Mouse (Mus musculus): ENCODE measurements around the gene Usb1.
A peak's percentile ranks its signal among the peaks of the same experiment; 100 is the strongest.

Usb1 gene

DNA sequence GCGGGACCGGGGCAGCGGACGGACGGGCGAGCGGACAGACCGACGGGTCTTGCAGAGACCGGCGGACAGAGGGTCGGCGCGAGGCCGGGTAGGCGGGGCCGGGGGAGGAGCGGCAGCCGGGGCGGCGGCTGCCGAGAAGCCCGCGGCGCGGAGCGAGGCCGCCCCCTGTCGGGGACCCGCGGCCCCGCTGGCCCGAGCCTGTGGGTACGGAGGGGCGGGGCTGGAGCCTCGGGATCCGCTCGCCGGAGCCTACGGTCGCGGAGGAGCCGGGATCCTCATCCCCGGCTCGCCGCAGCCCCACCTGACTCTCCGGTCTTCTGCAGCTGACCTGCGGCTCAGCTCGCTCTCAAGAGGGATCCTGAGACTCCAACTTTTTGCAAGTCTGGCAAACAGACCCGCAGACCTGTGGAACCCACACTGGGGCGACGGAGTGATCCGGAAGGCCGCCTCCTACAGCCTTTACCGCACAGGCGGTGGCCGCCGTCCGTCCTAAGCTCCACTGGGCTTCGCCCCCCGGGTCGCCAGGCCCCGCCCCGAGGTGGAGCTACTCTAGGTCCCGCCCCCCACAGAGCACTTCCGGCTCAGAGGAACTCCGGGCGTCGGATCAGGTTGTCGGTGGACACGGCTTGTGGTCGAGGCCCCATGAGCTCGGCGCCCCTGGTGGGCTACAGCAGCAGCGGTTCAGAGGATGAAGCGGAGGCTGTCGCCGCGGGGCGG is at the start of gene Usb1, which contains the start of gene Zfp319:
Usb1 (plus strand) TSS at position 565 of the 717 bp plus-strand sequence.
Zfp319 (minus strand) TSS at position 231 of the 717 bp plus-strand sequence.
- peak; percentile 96 for DNase-seq

DNA sequence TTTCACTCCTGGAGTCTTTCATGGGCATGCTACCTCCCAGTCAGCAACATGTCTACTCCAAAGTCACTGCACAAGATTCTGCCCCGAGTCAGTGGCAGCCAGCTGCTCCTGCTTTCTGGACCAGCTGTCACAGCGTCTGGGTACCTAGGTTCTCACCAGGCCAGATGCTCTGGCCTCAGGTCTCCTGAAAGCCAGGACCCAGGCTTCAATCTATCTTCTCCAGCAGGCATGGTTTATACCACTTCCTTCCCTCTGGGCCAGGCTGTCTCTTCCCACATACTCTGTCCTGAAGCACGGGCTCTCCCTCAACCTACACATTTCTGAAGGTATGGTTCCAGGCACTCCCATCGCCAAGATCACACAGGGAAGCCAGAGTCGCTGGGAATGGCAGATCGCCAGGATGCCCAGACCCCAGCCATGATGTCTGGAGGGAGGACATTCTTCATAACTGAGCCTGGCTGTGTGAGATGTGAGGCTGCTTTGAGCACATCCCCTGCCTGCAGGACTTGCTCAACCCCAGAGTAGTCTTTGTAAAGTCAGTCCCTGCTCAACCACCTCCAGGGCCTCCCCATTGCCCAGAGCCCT is 42.9 kb upstream of the Usb1 start:
- DNase-seq: no peak

DNA sequence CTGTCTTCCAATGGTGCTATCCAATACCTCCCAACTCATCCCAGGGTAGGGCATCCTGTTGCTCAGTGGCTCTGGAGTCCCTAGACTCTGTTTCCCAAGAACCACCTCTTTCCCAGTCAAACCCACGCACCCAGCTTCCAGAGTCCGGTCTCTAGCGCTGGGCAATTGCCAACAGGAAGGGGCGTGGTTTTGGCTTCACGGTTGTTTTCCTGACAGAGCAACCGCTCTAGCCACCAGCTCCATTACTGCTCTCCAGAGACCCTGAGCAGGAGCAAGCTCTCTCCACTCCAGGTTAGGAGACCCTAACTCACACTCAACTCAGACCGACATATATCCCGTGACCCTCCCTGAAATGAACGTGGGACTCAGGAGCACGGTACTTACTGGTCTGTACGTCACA is 38.9 kb upstream of the Usb1 start:
- DNase-seq: no peak

DNA sequence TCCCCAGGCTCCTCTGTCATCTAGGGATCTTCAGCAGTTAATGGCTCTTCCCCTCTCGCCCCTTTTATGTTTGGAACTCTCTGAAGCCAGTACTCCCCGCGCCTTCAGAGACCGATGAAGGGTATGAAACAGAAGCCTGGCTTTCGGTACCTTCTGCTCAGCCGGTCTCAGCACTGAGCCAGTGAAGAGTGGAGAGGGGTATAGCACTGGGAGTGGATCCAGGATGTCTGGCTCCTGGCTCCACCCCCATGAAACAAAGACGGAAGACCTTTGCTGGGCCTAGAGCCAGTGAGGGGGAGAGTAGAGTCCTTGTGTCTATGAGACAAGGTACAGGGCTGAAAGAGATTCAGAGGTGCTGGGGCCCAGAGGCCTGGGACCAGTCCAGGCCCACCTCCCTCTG is 38.2 kb upstream of the Usb1 start:
- DNase-seq: no peak

DNA sequence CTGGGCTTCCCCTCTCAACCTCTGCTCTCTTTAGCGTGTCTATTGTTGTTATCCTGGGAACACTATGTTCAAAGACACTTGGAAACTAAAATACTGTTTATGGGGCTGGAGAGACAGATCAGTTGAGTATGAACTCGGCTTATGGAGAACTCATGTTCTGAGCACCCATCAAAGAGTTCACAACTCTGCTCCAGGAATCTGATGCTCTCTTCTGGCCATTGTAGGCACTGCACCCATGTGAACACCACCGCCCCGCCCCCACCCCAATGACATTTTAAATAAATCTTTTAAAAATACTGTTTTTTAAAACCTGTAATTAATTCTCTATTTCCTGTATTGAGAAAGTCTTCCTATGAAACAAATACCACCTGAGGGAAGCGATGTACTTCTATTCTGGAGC is 29.7 kb upstream of the Usb1 start:
- peak; percentile 53 for DNase-seq

DNA sequence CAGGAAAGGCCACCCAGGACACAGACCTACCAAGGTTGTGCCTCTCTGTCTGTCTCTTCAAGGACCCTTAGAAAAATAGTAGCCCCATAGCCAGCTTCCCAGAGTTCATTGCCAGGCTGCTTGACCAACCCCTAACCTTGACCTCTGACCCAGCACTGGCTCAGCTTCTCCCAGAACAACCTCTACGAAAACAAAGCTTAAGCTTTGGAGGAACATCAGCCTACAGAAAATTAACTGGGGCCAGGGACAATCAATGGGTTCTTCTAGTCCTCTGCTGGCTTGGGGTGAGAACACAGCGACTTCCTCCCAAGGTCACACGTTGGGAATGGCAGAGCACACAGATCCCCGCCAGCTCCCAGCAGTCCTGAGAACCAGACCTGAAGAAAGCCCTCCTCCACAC is 26.6 kb upstream of the Usb1 start:
- no peak for DNase-seq

DNA sequence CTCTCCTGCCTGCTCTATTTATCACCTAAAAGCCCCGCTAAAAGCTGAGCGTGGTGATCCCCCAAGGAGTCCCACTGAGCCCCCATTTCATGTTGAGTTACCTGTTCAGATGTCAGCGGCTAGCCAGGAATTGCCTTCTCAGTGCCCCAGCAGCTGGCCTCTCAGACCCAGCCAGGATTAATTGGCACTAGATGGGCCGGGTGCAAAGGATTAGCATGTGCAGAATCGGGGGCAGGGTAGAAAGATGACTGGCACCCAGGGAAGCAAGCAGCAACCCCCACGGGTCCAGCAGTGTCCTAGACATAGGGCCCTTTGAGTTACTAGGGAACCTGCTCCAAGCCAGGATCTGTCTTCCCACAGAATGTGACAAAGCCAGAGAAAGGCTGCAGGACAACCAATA is 25.7 kb upstream of the Usb1 start, which contains the start of gene Cngb1:
Cngb1 (minus strand) TSS at position 155 of the 400 bp plus-strand sequence.
- no peak for DNase-seq

DNA sequence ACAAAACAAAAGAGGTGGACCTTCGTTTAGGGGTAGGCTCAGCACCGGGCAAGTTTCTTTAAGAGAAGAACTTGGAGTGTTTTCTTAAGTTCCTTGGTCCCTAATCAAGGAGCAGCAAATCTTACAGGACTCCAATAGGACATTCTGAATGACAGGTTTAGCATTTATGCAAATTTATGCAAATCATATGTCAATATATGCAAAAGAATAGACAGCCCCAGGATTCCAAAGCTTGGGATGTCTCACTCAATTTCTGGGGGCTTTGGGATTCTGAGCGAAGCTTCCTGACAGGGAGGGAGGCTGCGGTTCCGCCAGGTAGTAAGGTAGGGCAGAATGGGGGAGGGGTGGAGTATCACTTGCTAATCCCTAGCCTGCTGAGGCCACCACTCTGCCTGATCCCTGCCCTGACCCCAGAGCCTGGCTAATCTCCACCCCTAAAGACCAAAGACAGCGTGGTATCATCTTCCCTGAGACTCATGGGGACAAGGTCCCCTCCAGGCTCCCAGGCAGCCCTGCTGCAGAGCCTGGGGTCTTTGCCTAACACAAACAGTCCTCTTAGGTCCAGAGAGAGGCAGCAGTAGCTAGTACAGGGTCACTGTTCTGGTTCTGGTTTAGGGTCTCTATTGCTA is 21.6 kb upstream of the Usb1 start, which contains the start of gene Tepp:
Tepp (plus strand) TSS at position 225 of the 629 bp plus-strand sequence.
- no peak for DNase-seq

DNA sequence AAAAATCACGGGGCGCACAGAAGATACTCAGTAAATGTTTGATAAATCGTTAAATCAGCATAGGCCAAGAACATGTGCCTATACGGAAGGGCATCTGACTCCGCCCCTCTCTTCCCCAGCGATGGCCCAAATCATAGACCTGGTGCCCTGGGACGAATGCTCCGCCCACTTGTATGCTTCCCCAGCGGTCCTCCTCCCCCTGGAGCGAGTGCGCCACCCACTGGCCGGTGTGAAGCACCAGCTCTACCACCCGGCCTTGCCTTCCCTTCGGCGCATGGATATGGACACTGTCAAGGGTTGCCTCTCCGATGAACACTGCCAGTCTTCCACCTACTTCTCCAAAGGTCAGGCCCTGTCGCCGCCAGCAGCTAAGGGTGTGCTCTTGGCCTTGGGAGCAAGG is 19.2 kb upstream of the Usb1 start:
- peak; percentile 24 for DNase-seq

DNA sequence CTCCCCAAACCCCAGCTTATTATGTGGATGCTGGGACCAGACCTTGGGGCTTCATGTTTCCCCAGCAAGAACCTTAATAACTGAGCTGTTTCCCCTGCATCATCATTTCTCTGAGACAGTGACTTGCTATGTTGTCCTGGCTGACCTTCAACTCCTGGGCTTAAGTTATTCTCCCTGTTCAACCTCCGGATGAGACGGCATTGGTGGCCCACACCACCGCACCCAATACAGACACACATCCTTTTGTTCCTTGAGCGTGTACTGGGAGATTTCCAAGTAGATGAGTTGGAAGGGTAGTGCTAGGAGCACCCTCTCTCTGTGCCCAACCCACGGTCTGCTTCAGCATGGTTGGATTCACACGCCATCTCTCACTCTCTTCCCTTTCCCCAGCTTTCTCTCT is 18.2 kb upstream of the Usb1 start:
- DNase-seq: no peak

DNA sequence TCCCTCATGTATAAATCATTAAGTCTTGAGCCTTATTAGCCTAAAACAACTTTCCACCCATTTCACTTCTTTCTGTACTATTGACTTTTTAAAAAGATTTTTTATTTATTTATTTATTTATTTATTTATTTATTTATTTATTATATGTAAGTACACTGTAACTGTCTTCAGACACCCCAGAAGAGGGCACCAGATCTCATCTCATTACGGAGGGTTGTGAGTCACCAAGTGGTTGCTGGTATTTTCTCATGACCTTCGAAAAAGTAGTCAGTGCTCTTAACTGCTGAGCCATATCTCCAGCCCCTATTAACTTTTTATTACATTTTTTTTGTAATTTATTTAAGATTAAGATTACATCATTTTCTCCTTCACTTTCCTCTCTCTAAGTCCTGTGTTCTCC is 17.4 kb upstream of the Usb1 start:
- DNase-seq: no peak

DNA sequence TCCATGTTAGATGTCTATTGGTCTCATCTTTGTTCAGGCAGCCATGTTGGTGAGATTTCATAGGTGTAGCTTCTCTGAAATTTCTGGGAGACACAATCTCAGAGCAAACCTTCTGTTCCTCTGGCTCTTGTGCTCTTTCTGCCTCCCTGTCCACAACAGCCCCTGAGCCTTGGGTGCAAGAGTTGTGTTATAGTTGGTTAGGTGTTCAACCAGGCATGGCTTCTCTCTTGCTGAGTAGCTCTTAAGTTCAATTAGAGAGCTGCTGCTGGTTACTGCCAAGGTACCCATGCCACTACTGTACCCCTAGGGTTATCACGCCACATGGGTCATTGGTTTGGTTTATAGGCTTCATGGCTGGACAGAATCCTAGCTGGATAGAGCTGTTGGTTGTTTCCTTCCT is 16.7 kb upstream of the Usb1 start:
- no peak for DNase-seq

DNA sequence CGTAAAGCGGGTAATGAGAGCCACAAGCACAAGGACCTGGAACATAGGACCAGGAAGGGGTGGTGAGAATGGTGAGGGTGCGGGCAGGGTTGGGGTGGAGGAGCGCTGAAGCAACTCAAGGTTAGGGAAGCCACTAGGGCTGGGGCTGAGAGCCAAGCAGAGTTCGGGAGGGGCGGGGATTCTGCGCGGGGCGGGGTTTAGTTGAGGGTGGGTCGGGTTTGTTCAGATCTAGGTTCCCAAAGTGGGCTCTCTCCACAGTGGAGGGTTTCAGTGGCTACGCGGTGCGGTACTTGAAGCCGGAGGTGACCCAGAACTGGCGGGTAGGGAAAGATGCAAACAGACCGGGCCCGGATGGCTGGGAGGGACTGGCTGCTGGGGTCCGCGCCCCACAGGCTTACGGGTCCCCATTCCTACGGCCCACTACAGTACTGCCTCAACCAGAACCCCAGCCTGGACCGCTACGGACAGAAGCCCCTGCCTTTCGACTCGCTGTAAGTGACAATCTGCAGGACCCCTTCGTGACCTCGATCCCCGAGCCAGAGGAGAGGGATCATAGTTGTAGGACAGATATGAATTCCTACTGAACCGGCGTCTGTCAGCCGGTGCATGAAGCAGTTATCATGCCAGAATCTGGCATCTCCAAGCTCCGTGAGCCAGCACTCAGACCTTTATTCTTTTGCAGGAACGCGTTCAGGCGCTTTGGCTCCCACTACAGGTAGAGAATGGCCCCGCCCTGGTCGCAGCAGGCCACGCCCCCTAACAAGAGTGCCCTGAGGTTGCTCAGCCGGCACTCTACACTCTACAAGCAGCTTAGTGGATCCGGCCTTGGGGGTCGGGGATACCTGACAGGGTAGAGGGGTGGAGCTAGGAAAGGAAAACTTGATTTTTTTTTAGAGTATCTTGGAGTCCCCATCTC is 11.6 kb upstream of the Usb1 start:
- peak; percentile 90 for DNase-seq

DNA sequence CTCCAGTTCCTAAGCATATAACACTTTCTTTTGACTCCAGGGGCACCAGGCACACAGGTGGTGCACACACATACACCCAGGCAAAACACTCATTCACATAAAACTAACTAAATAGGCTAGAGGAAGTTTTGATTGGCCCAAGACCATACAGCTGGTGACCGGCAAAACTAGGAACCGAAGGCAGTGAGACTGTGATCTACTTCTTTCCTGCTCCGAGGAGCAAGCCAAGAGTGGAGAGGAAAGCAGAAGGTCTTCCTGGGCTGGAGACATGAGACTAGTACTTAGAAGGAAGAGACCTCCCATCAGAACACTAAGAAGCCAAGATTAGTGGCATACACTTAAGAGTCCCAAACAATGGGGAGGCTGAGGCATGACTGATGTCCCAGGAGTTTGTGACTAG is 8.9 kb upstream of the Usb1 start:
- DNase-seq: no peak

DNA sequence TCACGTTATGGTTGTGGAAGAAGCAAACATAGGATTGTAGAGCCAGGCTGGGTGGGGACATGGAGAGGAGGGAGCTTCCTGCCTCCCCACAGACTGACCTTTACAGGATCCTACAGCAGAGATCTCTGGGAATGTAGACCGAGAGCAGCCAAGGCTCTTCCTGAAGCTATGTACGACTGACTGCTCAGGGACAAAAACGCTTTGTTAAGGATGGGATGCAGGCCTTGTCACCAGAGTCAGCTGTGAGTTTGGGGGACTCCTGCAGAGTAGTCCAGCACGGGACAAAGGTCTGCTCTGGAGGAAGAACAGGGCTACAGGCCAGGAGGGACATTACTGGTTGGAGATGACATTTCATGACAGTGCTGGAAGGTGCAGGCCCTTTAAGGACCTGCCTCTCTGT is 7.4 kb upstream of the Usb1 start:
- DNase-seq: no peak

DNA sequence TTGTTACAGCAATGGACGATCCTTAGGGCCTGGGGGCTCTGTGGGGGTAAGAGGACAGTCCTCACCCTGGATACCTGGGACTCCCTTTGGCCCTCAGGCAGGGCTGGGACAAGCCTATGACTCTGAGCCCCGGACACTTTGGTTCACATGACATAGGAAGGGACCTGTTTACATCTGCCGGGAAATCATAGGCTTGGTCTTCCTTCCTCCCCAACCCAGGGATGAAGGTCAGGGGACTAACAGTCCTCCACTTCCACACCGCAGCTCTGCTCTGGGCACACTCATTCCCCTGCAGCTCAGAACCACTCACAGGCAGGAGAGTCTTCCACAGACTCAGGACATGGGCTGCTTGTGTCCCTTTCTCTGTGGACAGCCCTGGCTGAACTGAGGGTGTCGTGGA is 5.3 kb upstream of the Usb1 start:
- no peak for DNase-seq

DNA sequence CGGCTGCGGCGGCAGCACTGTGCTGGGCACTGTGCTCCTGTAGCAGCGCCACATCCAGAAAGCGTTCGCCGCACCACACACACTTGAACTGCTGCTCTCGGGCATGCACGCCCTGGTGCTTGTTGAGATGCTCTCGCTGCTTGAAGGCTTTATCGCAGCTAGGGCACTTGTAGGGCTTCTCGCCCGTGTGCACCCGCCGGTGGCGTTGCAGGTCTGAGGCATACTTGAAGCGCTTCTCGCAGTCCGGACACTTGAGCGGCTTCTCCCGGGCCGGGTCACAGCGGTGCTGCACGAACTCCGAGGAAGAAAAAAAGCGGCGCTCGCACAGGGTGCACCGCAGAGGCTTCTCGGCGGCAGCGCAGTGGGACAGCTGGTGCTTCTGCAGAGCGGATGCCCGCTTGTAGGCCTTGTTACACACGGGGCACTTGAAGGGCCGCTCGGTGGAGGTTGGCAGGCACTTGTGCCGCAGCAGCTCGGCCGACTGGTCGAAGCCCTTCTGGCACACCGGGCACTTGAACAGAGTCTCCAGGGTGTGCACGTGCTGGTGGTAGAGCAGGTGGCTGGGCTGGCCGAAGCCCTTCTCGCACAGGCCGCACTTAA is 4.1 kb upstream of the Usb1 start:
- DNase-seq: no peak

DNA sequence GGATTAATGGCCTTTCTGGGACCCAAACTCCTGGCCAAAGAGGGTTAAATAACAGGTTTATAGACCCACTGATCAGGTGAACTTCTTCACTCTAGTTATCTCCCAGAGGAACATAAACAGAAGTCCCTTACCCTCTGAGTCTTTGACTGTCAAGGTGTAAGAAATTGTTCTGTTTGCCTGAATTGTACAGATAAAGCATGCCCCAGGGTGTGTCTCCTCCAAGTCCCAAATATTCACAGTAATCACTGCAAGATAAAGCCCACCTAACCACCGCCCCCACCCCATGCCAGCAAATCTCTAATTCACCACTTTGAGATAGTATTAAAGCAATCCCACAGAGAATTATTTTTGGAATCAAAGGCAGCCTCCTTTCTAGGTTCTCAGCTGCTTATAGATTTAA is 1.7 kb upstream of the Usb1 start:
- DNase-seq: no peak

DNA sequence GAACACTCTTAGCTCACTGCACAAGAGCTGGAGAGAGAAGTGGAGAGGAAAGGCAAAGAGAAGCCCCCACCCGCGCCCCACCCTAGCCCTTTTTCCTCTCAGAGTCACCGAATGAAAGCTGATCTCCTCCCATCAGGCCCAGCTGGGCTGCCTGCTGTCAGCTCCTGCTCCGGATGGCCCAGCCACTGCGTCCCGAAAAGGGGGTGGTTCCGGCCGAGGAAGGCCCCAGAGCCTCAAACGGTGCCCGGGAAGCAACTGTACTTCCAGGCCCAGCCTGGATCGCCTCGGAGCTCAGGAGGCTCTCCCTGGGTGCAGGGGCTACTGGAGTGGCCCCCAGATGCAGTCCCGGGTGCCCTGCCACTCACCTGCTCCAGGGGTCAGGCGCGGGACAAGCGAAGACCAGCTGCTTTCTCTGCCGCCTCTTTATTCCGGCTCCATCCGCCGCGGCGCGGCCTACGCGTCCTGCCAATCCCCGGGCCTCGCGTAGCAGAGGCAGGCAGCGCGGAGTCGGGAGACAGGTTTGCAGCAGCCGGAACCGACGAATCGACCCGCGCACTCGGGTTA is 846 bp upstream of the Usb1 start:
- DNase-seq: no peak

DNA sequence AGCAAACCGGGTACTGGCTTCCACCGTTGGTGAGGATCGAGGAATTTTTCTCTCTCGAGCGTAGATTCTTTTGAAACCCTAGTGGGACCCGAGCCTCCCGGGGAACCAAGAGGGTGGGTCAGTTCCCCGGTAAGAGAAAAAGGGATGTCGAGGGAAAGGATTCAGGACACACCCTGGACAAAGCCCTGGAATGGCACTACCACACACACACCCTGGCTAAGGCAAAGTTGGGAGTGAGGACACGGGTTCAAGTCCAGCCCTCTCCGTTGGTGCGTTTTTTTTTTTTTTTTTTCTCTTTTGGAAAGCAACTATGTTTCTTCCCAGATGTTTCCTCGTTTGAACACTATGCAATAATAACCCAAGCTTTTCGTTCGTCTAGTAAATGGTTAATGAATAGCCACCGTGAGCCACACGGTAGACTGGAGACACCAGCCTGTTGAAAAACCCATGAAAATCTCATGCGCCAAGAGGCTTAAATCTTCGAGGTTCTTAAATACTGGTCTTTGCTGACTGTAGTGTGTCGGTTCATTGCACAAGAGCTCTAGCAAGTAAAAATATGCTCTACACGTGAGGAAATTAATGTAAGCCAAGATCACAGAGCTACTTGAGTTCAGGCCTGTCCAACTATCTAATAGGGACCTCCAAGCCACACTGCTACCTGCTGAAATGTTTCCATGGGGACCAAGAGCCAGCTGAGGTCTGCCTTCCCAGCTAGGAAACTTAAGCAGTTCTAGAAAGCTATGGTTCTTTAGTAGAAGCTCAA is 534 bp downstream of the Usb1 start:
- no peak for DNase-seq

DNA sequence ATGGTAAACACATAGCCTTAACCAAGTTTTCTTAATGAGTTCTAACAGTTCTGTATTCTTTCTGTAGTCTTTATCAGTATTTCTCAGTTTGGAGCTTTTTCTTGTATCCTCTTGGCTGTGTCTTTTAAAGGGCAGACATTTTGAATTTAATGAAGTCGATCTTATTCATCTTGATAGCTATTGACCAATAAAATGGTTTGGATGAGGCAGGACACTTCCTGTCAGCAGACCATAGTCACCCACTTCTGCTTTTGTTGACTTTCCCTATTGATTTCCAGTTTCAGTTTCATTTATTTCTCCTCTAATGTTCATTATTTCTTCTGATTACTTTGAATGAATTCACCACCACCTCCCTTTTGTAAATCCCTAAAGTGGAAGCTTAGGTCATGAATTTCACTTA is 3.6 kb downstream of the Usb1 start:
- no peak for DNase-seq

DNA sequence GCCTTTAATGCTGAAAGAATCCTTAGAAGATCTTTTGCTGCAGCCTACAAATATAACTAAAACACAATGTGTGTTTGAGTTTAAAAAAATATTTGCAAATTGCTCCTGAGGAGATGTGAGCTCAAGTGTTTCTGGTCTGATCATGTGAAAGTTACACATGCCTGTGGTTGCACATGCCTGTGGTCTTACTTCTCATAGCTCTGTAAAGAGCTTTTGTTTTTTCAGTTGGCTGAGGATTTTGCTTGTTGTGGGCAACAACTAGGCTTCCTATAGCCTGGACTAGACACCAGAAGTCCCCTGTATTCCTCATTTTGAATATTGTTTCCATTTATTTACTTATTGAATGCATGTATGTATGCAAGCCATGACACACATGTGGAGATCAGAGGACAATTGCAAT is 4.3 kb downstream of the Usb1 start:
- no peak for DNase-seq

All from thymus, postnatal 14 days (tissue).